ENCODE assay signal across 29 mouse cellular contexts in the genomic region with DNA sequence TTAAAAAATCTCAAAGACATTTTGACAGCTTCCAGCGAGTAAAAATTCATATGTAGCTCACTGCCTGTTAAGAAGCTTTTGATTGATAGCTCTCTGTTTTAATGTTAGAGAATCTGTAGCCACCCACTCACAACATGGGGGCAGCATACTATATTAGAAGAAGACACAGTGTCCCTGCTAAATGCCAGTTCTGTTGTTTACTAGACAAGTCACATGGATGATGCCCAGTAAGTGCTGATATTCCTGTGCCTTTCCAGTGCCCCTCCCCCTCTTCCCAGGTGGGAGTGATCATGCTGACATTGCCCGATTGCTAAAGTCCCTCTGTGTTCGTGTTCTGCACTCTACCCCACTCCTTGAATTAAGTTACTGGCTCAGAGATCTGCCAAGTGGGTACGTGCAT.
DNase-seq lines count a peak whose midpoint lies in the region; ATAC-seq lines count a peak whose summit lies in the region.
"Had no signal": no experiment of that assay in that cellular context is flagged by ENCODE, and none has a peak within 500 bp of the region (broad histone marks: within the 10 kb centered on the region; RNA-seq: fewer than 3 reads in every experiment).

No protein-coding gene starts in this region.

- no peaks in the 10 kb centered on the region; the same call in 1 of the 2 replicates for H3K36me3 ChIP-seq in embryonic facial prominence, embryonic 10.5 days (replicated peaks)
- no peaks in the 10 kb centered on the region for H3K36me3 ChIP-seq in kidney, embryonic 16.5 days (ENCODE audit: insufficient read depth, low read length)
- H3K36me3 ChIP-seq: G1E had no signal

- no peak overlapping the region for H3K9ac ChIP-seq in kidney, embryonic 16.5 days (replicated peaks; ENCODE audit: low read length)
- H3K9ac ChIP-seq: embryonic facial prominence, embryonic 13.5 days; forebrain, embryonic 13.5 days; heart, embryonic 13.5 days; hindbrain, embryonic 14.5 days had no signal

- peak; percentile 38 for DNase-seq in adipocyte (ENCODE audit: low spot score)
- peak; percentile 63 for DNase-seq in layer of hippocampus, adult 11-12 months (ENCODE audit: low spot score)
- DNase-seq in layer of hippocampus, adult 8-10 months (ENCODE audit: low spot score in 2 of 2): peak; percentile 59 to 60
- DNase-seq in layer of hippocampus, postnatal 10 days (ENCODE audit: low spot score in 2 of 2): peak; percentile 34 to 47
- DNase-seq in embryonic facial prominence, embryonic 10.5 days (ENCODE audit: low spot score): no peak
- DNase-seq in Muller cell, postnatal 12 days (ENCODE audit: inconsistent ontology term): no peak
- no peak for DNase-seq in retina, embryonic 14.5 days (ENCODE audit: low spot score)
- DNase-seq: adrenal gland, adult 8-10 months; adrenal gland, postnatal 25 days; B cell, adult 2 months; cerebellum, adult 18-20 months; cerebellum, adult 9-10 months; cerebellum, postnatal 14 days; gastrocnemius, postnatal 10 days; gastrocnemius, postnatal 36 days; heart, adult 2 months; heart, postnatal 14 days; heart, postnatal 4 days had no signal

- H3K4me2 ChIP-seq in kidney, embryonic 16.5 days (replicated peaks; ENCODE audit: low read depth, low read length): no peak overlapping the region
- H3K4me2 ChIP-seq: embryonic facial prominence, embryonic 13.5 days; forebrain, embryonic 13.5 days; heart, embryonic 13.5 days; hindbrain, embryonic 14.5 days had no signal

- 71% methylated on average over 4 of the region's 4 CpGs for WGBS in embryonic facial prominence, embryonic 10.5 days
- 65% methylated on average over 4 of the region's 4 CpGs for WGBS in kidney, embryonic 16.5 days

- H3K9me3 ChIP-seq in embryonic facial prominence, embryonic 10.5 days: peaks cover 8% of the 10 kb centered on the region; the same call in 1 of the 2 replicates
- peaks cover 4% of the 10 kb centered on the region; the same call in 1 of the 2 replicates for H3K9me3 ChIP-seq in kidney, embryonic 16.5 days (ENCODE audit: low read length)
- H3K9me3 ChIP-seq: heart, embryonic 10.5 days had no signal

- no peaks in the 10 kb centered on the region for H3K27me3 ChIP-seq in embryonic facial prominence, embryonic 10.5 days (replicated peaks; ENCODE audit: low read depth, poor library complexity, severe bottlenecking)
- H3K27me3 ChIP-seq in kidney, embryonic 16.5 days (ENCODE audit: insufficient read depth, low read length): no peaks in the 10 kb centered on the region
- H3K27me3 ChIP-seq: CH12.LX; embryonic facial prominence, embryonic 13.5 days; heart, embryonic 13.5 days had no signal

- H3K4me3 ChIP-seq in embryonic facial prominence, embryonic 10.5 days: no peak overlapping the region
- H3K4me3 ChIP-seq in kidney, embryonic 16.5 days (ENCODE audit: low read length): no peak overlapping the region
- H3K4me3 ChIP-seq: embryonic facial prominence, embryonic 13.5 days; erythroblast, embryonic 14.5 days; forebrain, embryonic 13.5 days; heart, adult 2 months; heart, embryonic 10.5 days; heart, embryonic 13.5 days had no signal

- H3K27ac ChIP-seq in embryonic facial prominence, embryonic 10.5 days (replicated peaks): no peak overlapping the region
- H3K27ac ChIP-seq in kidney, embryonic 16.5 days (ENCODE audit: low read length): no peak overlapping the region
- H3K27ac ChIP-seq: embryonic facial prominence, embryonic 13.5 days; forebrain, embryonic 13.5 days; heart, adult 2 months; heart, embryonic 10.5 days; heart, embryonic 13.5 days; hindbrain, embryonic 14.5 days; hindbrain, postnatal 0 days had no signal

- ATAC-seq in kidney, embryonic 16.5 days (ENCODE audit: low FRiP score, low TSS enrichment): no peak
- ATAC-seq: forebrain, embryonic 13.5 days; forebrain, embryonic 16.5 days; hindbrain, postnatal 0 days had no signal

- peaks cover 30% of the 10 kb centered on the region for H3K4me1 ChIP-seq in embryonic facial prominence, embryonic 10.5 days
- H3K4me1 ChIP-seq in kidney, embryonic 16.5 days (ENCODE audit: insufficient read depth, low read length): peaks cover 11% of the 10 kb centered on the region

Comparison
In these comparisons a context has a peak if more than half of its experiments do, and no peak if none do; other contexts are left out.
1. DNase-seq: peak in adipocyte (single experiment), layer of hippocampus, adult 11-12 months (single experiment), layer of hippocampus, adult 8-10 months (2 of 2) and layer of hippocampus, postnatal 10 days (2 of 2); none in embryonic facial prominence, embryonic 10.5 days (single experiment), Muller cell, postnatal 12 days (single experiment) and retina, embryonic 14.5 days (single experiment).